Comparison of ENCODE assay signal across 8 mouse cellular contexts in genomic region chr14:67613221-67613620, GRCm38 (mm10).
DNase-seq lines count a peak whose midpoint lies in the region; ATAC-seq and TF ChIP-seq lines count a peak whose summit lies in the region.

No protein-coding gene starts in this region.

- H3K9ac ChIP-seq in midbrain, postnatal 0 days (replicated peaks; ENCODE audit: low read length, poor library complexity, severe bottlenecking) = no peak overlapping the region
- H3K9ac ChIP-seq in midbrain, embryonic 11.5 days (ENCODE audit: low read length) = no peak overlapping the region
- H3K9ac ChIP-seq in heart, embryonic 16.5 days (ENCODE audit: low read length) = no peak overlapping the region
- peak overlapping the region; percentile 43; the same call in 1 of the 2 replicates for H3K9ac ChIP-seq in stomach, embryonic 16.5 days (ENCODE audit: low read length)

- H3K27ac ChIP-seq in midbrain, postnatal 0 days (ENCODE audit: low read depth, low read length) = no peak overlapping the region
- no peak overlapping the region for H3K27ac ChIP-seq in midbrain, embryonic 11.5 days (ENCODE audit: low read depth, low read length)
- H3K27ac ChIP-seq in heart, embryonic 16.5 days (ENCODE audit: low read length) = no peak overlapping the region
- peak overlapping the region; percentile 67 for H3K27ac ChIP-seq in limb, embryonic 10.5 days
- no peak overlapping the region for H3K27ac ChIP-seq in stomach, embryonic 16.5 days (ENCODE audit: low read length)

- no peak for TF ChIP-seq CTCF in midbrain, postnatal 0 days (IDR thresholded peaks at IDR 0.05)

- 63% methylated on average over 14 of the region's 14 CpGs for WGBS in midbrain, postnatal 0 days
- WGBS in midbrain, embryonic 11.5 days = 70% methylated on average over 14 of the region's 14 CpGs
- 31% methylated on average over 14 of the region's 14 CpGs for WGBS in heart, embryonic 16.5 days
- WGBS in limb, embryonic 10.5 days = 12% methylated on average over 14 of the region's 14 CpGs
- 21% methylated on average over 14 of the region's 14 CpGs for WGBS in stomach, embryonic 16.5 days

- ATAC-seq in midbrain, postnatal 0 days (ENCODE audit: low FRiP score) = no peak
- no peak for ATAC-seq in midbrain, embryonic 11.5 days (ENCODE audit: low FRiP score)
- no peak for ATAC-seq in heart, embryonic 16.5 days (replicated peaks; ENCODE audit: extremely low read depth, insufficient read depth, low FRiP score)
- no peak for ATAC-seq in stomach, embryonic 16.5 days (ENCODE audit: insufficient read depth, low FRiP score)

- no peak overlapping the region for H3K4me3 ChIP-seq in midbrain, postnatal 0 days (ENCODE audit: low read depth, low read length)
- no peak overlapping the region for H3K4me3 ChIP-seq in midbrain, embryonic 11.5 days (ENCODE audit: low read depth, low read length)
- H3K4me3 ChIP-seq in heart, embryonic 16.5 days (ENCODE audit: low read length) = peak overlapping the region; percentile 32
- H3K4me3 ChIP-seq in limb, embryonic 10.5 days = peak overlapping the region; percentile 34
- peak overlapping the region; percentile 40 for H3K4me3 ChIP-seq in stomach, embryonic 16.5 days (replicated peaks; ENCODE audit: low read length)

- peak; percentile 13 for DNase-seq in midbrain, postnatal 0 days (ENCODE audit: low spot score)
- no peak for DNase-seq in midbrain, embryonic 11.5 days (ENCODE audit: low spot score, missing footprints)
- DNase-seq in limb, embryonic 10.5 days (ENCODE audit: low spot score) = no peak
- no peak for DNase-seq in urinary bladder, postnatal 25 days (ENCODE audit: low spot score)
- DNase-seq in c-Kit-positive CD71-positive TER-119-positive erythroid progenitor cells, embryonic 14.5 days (ENCODE audit: low spot score) = no peak
- DNase-seq in cerebellum, adult 11 months = no peak

- no peak overlapping the region for H3K4me2 ChIP-seq in midbrain, postnatal 0 days (ENCODE audit: low read depth, low read length, poor library complexity, severe bottlenecking)
- no peak overlapping the region for H3K4me2 ChIP-seq in midbrain, embryonic 11.5 days
- peak overlapping the region; percentile 46 for H3K4me2 ChIP-seq in heart, embryonic 16.5 days (ENCODE audit: low read depth, low read length)
- peak overlapping the region; percentile 57 for H3K4me2 ChIP-seq in stomach, embryonic 16.5 days (ENCODE audit: low read depth, low read length)

- H3K27me3 ChIP-seq in midbrain, postnatal 0 days (ENCODE audit: insufficient read depth, low read length) = peaks cover 2% of the 10 kb centered on the region; the same call in 1 of the 2 replicates
- H3K27me3 ChIP-seq in midbrain, embryonic 11.5 days (ENCODE audit: control insufficient read depth, insufficient read depth, low read length) = peaks cover 2% of the 10 kb centered on the region
- H3K27me3 ChIP-seq in heart, embryonic 16.5 days (ENCODE audit: control insufficient read depth, insufficient read depth, low read length) = peaks cover 5% of the 10 kb centered on the region; the same call in 1 of the 2 replicates
- H3K27me3 ChIP-seq in limb, embryonic 10.5 days (ENCODE audit: low read depth, poor library complexity, severe bottlenecking) = peaks cover 39% of the 10 kb centered on the region
- peaks cover 4% of the 10 kb centered on the region; the same call in 1 of the 2 replicates for H3K27me3 ChIP-seq in stomach, embryonic 16.5 days (ENCODE audit: control insufficient read depth, insufficient read depth, low read length)

- H3K36me3 ChIP-seq in midbrain, postnatal 0 days (ENCODE audit: insufficient read depth, low read length) = no peaks in the 10 kb centered on the region
- no peaks in the 10 kb centered on the region for H3K36me3 ChIP-seq in midbrain, embryonic 11.5 days (ENCODE audit: control insufficient read depth, insufficient read depth, low read length)
- no peaks in the 10 kb centered on the region for H3K36me3 ChIP-seq in heart, embryonic 16.5 days (ENCODE audit: control insufficient read depth, insufficient read depth)
- no peaks in the 10 kb centered on the region for H3K36me3 ChIP-seq in limb, embryonic 10.5 days
- no peaks in the 10 kb centered on the region for H3K36me3 ChIP-seq in stomach, embryonic 16.5 days (ENCODE audit: control insufficient read depth, insufficient read depth, low read length)

- H3K9me3 ChIP-seq in midbrain, postnatal 0 days (ENCODE audit: low read length) = no peaks in the 10 kb centered on the region
- no peaks in the 10 kb centered on the region for H3K9me3 ChIP-seq in midbrain, embryonic 11.5 days (ENCODE audit: control insufficient read depth, low read length)
- no peaks in the 10 kb centered on the region for H3K9me3 ChIP-seq in heart, embryonic 16.5 days (replicated peaks; ENCODE audit: control insufficient read depth, low read length)
- H3K9me3 ChIP-seq in limb, embryonic 10.5 days (replicated peaks) = no peaks in the 10 kb centered on the region
- H3K9me3 ChIP-seq in stomach, embryonic 16.5 days (replicated peaks; ENCODE audit: control insufficient read depth, low read length) = no peaks in the 10 kb centered on the region

- H3K4me1 ChIP-seq in midbrain, postnatal 0 days (ENCODE audit: insufficient read depth, low read length) = no peaks in the 10 kb centered on the region; the same call in 1 of the 2 replicates
- H3K4me1 ChIP-seq in midbrain, embryonic 11.5 days (ENCODE audit: control insufficient read depth, insufficient read depth, low read length) = peaks cover 8% of the 10 kb centered on the region; the same call in 1 of the 2 replicates
- no peaks in the 10 kb centered on the region; the same call in 1 of the 2 replicates for H3K4me1 ChIP-seq in heart, embryonic 16.5 days (ENCODE audit: control insufficient read depth, insufficient read depth, low read length)
- peaks cover 76% of the 10 kb centered on the region for H3K4me1 ChIP-seq in limb, embryonic 10.5 days
- H3K4me1 ChIP-seq in stomach, embryonic 16.5 days (ENCODE audit: control insufficient read depth, insufficient read depth, low read length) = peaks cover 3% of the 10 kb centered on the region; the same call in 1 of the 2 replicates

Comparison
In these comparisons a context has a peak if more than half of its experiments do, and no peak if none do; other contexts are left out.
1. H3K4me2 ChIP-seq: peak in heart, embryonic 16.5 days (single experiment) and stomach, embryonic 16.5 days (single experiment); none in midbrain, postnatal 0 days (single experiment) and midbrain, embryonic 11.5 days (single experiment).
2. H3K4me3 ChIP-seq: peak in heart, embryonic 16.5 days (single experiment), limb, embryonic 10.5 days (single experiment) and stomach, embryonic 16.5 days (single experiment); none in midbrain, postnatal 0 days (single experiment) and midbrain, embryonic 11.5 days (single experiment).